Mouse (Mus musculus): ENCODE data around the gene Fam189b. TPM values are rescaled to one million over a fixed set of nuclear protein-coding genes. Genes with fewer than 3 reads are reported as not detected.

The Fam189b gene
- polyA plus RNA-seq, 1 experiment from 2014 or later = 15.1 TPM

- Histone ChIP-seq H3K4me1 (peaks cover 16% of the 10 kb centered on the region), H3K27me3 (no peaks in the 10 kb centered on the region), H3K4me2 (no peak overlapping the region), H3K4me3 (no peak overlapping the region), H3K36me3 (ENCODE audit: poor library complexity, severe bottlenecking) (peaks cover 78% of the 10 kb centered on the region), H3K9me3 (replicated peaks) (no peaks in the 10 kb centered on the region), H3K27ac (no peak overlapping the region), H3K9ac (no peak overlapping the region)
- ATAC-seq = peak; percentile 6; the same call in 1 of the 2 replicates
- WGBS = 82% methylated on average over 7 of the region's 7 CpGs
Observed at GRCm38 (mm10) chr3:89176421-89176820, 6.5 kb upstream of the Fam189b start.

DNA sequence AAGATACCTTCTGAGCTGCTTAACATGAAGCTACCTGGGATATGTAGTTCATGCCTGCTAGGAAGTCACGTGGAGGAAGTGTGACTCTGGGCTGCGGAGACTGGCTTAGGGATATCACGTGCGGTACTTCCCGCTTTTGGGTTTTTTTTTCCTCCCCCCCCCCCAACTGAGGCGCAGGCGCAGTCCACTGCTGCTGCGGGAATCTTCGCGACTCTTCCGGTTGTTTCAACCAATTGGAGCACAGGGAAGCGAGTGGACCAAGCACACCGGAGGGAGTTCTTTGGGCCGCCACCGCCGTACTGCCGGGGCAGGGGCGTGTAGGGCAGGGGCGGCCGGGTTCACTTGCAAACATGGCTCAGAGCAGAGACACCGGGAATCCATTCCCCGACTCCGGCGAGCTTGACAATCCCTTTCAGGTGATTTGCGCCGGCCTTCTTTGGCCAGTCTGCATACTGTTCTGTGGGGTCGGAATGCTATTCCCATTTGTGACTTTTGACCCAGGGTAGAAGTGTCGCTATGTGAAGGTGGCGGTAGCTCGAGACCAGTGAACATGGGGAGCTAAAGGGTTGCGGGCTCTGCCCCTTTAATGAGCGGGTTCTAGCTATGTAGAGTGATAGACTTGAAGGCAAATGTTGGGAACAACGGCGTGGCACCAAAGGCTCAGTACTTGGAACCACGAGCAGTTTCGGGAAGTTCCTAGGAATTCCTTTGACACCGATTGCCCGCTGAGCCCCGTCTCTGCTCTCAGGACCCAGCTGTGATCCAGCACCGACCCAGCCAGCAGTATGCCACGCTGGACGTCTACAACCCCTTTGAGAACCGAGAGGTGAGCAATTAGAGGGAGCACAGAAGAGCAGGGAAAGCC, 5.5 kb upstream of the Fam189b start, which contains the start of gene Scamp3:
Scamp3 (plus strand) TSS at position 232 of the 865 bp plus-strand sequence.
- peak within 1 kb of the TSS; percentile 71 for H3K4me3 ChIP-seq
- peak; percentile 98 for ATAC-seq

GRCm38 (mm10) chr3:89178107-89178385, 4.9 kb upstream of the Fam189b start:
- peaks cover 21% of the 10 kb centered on the region for H3K4me1 ChIP-seq
- H3K4me2 ChIP-seq = peak overlapping the region; percentile 97
- H3K27ac ChIP-seq = 0 out of 2 replicates have a peak overlapping the region, but pooled peaks have one; percentile 28
- H3K27me3 ChIP-seq = no peaks in the 10 kb centered on the region
- H3K9me3 ChIP-seq (replicated peaks) = no peaks in the 10 kb centered on the region
- peaks cover 75% of the 10 kb centered on the region for H3K36me3 ChIP-seq (ENCODE audit: poor library complexity, severe bottlenecking)
- 9% methylated on average over 6 of the region's 6 CpGs for WGBS
- H3K9ac ChIP-seq = peak overlapping the region; percentile 83
- peak overlapping the region; percentile 71 for H3K4me3 ChIP-seq
- ATAC-seq = no peak

More for the DNA sequence above, 5.5 kb upstream of the Fam189b start, which contains the start of gene Scamp3:
- no peaks in the 10 kb centered on the region for H3K9me3 ChIP-seq (replicated peaks)
- H3K27ac ChIP-seq = 0 out of 2 replicates have a peak within 1 kb of the TSS, but pooled peaks have one; percentile 28
- peaks cover 18% of the 10 kb centered on the region for H3K4me1 ChIP-seq
- H3K36me3 ChIP-seq (ENCODE audit: poor library complexity, severe bottlenecking) = peaks cover 78% of the 10 kb centered on the region
- WGBS = under 1% methylated on average over 43 of the region's 43 CpGs
- H3K4me2 ChIP-seq = peak within 1 kb of the TSS; percentile 97
- no peaks in the 10 kb centered on the region for H3K27me3 ChIP-seq
- H3K9ac ChIP-seq = peak within 1 kb of the TSS; percentile 83

GRCm38 (mm10) chr3:89179056-89179455, 3.9 kb upstream of the Fam189b start:
- H3K36me3 ChIP-seq (ENCODE audit: poor library complexity, severe bottlenecking) = peaks cover 65% of the 10 kb centered on the region
- no peak overlapping the region for H3K27ac ChIP-seq
- no peaks in the 10 kb centered on the region for H3K9me3 ChIP-seq (replicated peaks)
- H3K4me1 ChIP-seq = peaks cover 30% of the 10 kb centered on the region
- no peaks in the 10 kb centered on the region for H3K27me3 ChIP-seq
- peak overlapping the region; percentile 97; the same call in 1 of the 2 replicates for H3K4me2 ChIP-seq
- H3K9ac ChIP-seq = no peak overlapping the region
- no peak for ATAC-seq
- WGBS = 95% methylated on average over 11 of the region's 11 CpGs
- H3K4me3 ChIP-seq = 0 out of 2 replicates have a peak overlapping the region, but pooled peaks have one; percentile 71

DNA sequence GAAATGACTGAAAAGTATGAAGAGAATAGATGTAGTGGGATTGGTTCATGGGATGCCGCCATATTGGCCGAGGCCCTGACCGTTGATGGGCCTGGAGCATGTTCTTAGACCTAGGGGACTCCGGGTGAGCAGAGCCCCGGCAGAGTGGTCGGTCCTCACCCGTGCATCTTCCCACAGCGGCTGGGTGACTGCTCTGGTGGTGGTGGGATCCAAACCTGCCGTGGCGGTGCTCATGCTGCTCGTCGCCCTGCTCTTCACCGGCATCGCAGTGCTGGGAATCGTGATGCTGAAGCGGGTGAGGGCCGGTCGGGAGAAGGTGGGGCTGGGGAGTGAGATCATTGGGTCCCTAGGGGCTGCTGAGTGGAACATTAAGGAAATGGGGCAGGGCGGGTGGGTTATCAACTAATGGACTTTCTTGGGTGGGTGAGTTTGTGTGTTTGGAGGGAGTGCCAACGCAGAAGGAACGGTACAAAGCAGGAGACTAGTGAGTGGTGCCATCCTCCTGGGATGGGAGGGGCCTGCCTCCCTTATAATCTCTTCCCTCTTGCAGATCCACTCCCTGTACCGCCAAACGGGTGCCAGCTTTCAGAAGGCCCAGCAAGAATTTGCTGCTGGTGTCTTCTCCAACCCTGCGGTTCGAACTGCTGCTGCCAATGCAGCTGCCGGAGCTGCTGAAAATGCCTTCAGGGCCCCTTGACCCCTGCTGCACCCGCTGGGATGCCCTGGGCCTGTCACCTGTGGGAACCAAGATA, 1.0 kb upstream of the Fam189b start:
- Histone ChIP-seq H3K9me3 (replicated peaks) (no peaks in the 10 kb centered on the region), H3K4me2 (no peak overlapping the region), H3K4me1 (peaks cover 44% of the 10 kb centered on the region), H3K36me3 (ENCODE audit: poor library complexity, severe bottlenecking) (peaks cover 44% of the 10 kb centered on the region), H3K27ac (peak overlapping the region; percentile 86; the same call in 1 of the 2 replicates), H3K27me3 (no peaks in the 10 kb centered on the region), H3K9ac (no peak overlapping the region), H3K4me3 (no peak overlapping the region)
- WGBS = 94% methylated on average over 27 of the region's 27 CpGs
- no peak for ATAC-seq

- H3K4me1 ChIP-seq = peaks cover 49% of the 10 kb centered on the region
- H3K4me3 ChIP-seq = peak overlapping the region; percentile 59
- peak; percentile 37 for ATAC-seq
- no peaks in the 10 kb centered on the region for H3K27me3 ChIP-seq
- peak overlapping the region; percentile 96 for H3K4me2 ChIP-seq
- H3K36me3 ChIP-seq (ENCODE audit: poor library complexity, severe bottlenecking) = peaks cover 44% of the 10 kb centered on the region
- peak overlapping the region; percentile 86; the same call in 1 of the 2 replicates for H3K27ac ChIP-seq
- 49% methylated on average over 7 of the region's 7 CpGs for WGBS
- no peaks in the 10 kb centered on the region for H3K9me3 ChIP-seq (replicated peaks)
- H3K9ac ChIP-seq = no peak overlapping the region
Observed at GRCm38 (mm10) chr3:89182531-89183057, 349 bp upstream of the Fam189b start.

DNA sequence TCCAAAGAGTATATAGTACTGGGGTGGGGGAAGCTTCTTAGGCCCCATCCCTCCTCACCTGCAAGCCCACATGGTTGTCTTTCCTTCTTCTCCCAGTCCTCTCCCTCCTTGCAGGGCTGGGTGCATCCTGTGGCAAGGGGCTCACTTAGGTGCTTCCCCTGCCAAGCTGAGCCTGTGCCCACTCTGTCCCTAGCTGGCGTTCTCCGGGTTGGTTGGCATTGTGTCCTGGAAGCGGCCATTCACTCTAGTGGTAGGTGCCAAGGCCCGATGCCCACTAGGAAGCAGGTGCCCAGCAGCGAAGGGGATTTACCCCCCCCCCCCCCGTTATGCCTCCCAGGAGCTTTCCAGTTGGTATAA, 994 bp downstream of the Fam189b start:
- Histone ChIP-seq H3K9me3 (replicated peaks) (no peaks in the 10 kb centered on the region), H3K4me1 (peaks cover 36% of the 10 kb centered on the region), H3K36me3 (ENCODE audit: poor library complexity, severe bottlenecking) (peaks cover 53% of the 10 kb centered on the region), H3K27me3 (no peaks in the 10 kb centered on the region), H3K4me2 (peak overlapping the region; percentile 96), H3K9ac (peak overlapping the region; percentile 86), H3K27ac (no peak overlapping the region), H3K4me3 (peak overlapping the region; percentile 59)
- 63% methylated on average over 6 of the region's 6 CpGs for WGBS
- ATAC-seq = no peak

- no peak for ATAC-seq
- Histone ChIP-seq H3K4me3 (no peak overlapping the region), H3K4me2 (no peak overlapping the region), H3K27me3 (no peaks in the 10 kb centered on the region), H3K36me3 (ENCODE audit: poor library complexity, severe bottlenecking) (peaks cover 20% of the 10 kb centered on the region), H3K4me1 (peaks cover 33% of the 10 kb centered on the region), H3K9me3 (replicated peaks) (no peaks in the 10 kb centered on the region), H3K9ac (peak overlapping the region; percentile 46; the same call in 1 of the 2 replicates), H3K27ac (no peak overlapping the region)
- WGBS = 21% methylated on average over 23 of the region's 23 CpGs
Observed at GRCm38 (mm10) chr3:89187197-89187596, 4.3 kb downstream of the Fam189b start.

GRCm38 (mm10) chr3:89187690-89188477, 4.9 kb downstream of the Fam189b start:
- Histone ChIP-seq H3K27me3 (no peaks in the 10 kb centered on the region), H3K4me3 (no peak overlapping the region), H3K4me1 (peaks cover 27% of the 10 kb centered on the region), H3K36me3 (ENCODE audit: poor library complexity, severe bottlenecking) (peaks cover 16% of the 10 kb centered on the region; the same call in 1 of the 2 replicates), H3K4me2 (no peak overlapping the region), H3K9me3 (replicated peaks) (no peaks in the 10 kb centered on the region), H3K27ac (no peak overlapping the region), H3K9ac (no peak overlapping the region; the same call in 1 of the 2 replicates)
- ATAC-seq = no peak
- 56% methylated on average over 18 of the region's 18 CpGs for WGBS

DNA sequence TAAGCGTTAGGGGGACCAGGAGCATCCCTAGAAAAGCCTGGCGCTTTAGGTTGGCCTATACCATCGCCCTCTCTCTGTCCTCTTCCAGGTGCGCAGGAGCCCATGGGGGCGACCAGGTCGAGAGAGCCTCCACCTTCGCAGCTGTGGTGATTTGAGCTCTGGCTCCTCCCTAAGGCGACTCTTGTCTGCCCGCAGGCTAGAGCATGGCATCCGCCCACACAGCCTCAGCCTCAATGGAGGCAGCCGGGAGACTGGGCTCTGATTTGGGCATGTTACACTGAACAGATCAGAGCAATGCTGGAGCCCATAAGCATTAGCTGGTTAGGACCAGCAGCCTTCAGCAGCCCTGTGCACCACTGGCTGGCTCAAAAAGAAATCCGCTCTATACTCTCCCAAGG, 5.5 kb downstream of the Fam189b start:
- Histone ChIP-seq H3K9ac (peak overlapping the region; percentile 12; the same call in 1 of the 2 replicates), H3K4me2 (no peak overlapping the region), H3K4me3 (no peak overlapping the region), H3K27ac (no peak overlapping the region), H3K36me3 (ENCODE audit: poor library complexity, severe bottlenecking) (peaks cover 16% of the 10 kb centered on the region; the same call in 1 of the 2 replicates), H3K4me1 (peaks cover 24% of the 10 kb centered on the region), H3K9me3 (replicated peaks) (no peaks in the 10 kb centered on the region), H3K27me3 (no peaks in the 10 kb centered on the region)
- 65% methylated on average over 12 of the region's 12 CpGs for WGBS
- ATAC-seq = no peak

DNA sequence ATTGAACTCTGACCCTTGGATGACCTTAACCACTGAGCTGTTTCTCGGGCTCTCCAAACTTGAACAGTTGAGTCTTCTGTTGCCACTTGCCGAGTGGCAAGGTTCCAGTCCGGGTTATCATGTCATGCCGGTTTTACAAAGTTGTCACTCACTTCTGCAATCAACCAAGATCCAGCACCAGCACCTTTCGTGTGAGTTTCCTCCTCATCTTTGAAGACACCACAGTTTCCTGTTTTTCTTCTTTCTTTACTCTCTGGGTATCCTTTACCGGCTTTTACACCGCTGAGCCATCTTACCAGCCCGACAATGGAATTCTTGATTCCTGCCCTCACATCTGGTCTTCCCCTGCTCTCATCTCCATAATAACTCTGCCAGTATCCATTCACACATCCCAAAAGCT, 7.5 kb downstream of the Fam189b start:
- peaks cover 12% of the 10 kb centered on the region; the same call in 1 of the 2 replicates for H3K4me1 ChIP-seq
- H3K27ac ChIP-seq = no peak overlapping the region
- no peak for ATAC-seq
- 90% methylated on average over 8 of the region's 8 CpGs for WGBS
- peaks cover 15% of the 10 kb centered on the region; the same call in 1 of the 2 replicates for H3K36me3 ChIP-seq (ENCODE audit: poor library complexity, severe bottlenecking)
- H3K9ac ChIP-seq = no peak overlapping the region
- no peak overlapping the region for H3K4me3 ChIP-seq
- no peak overlapping the region for H3K4me2 ChIP-seq
- no peaks in the 10 kb centered on the region for H3K27me3 ChIP-seq
- H3K9me3 ChIP-seq (replicated peaks) = no peaks in the 10 kb centered on the region

Data from forebrain, embryonic 13.5 days (tissue).